Mouse (Mus musculus): ENCODE data around the gene Il23a.
A peak's percentile ranks its signal among the peaks of the same experiment; 100 is the strongest.
"Not testable (repeated sequence)": the region's sequence is repeated elsewhere in the genome, so short reads cannot be mapped to it uniquely, and the experiment has no call there.

The Il23a gene

GRCm38 (mm10) chr10:128263393-128264310, 34.9 kb downstream of the Il23a start:
- no peak for DNase-seq (ENCODE audit: low spot score)

DNA sequence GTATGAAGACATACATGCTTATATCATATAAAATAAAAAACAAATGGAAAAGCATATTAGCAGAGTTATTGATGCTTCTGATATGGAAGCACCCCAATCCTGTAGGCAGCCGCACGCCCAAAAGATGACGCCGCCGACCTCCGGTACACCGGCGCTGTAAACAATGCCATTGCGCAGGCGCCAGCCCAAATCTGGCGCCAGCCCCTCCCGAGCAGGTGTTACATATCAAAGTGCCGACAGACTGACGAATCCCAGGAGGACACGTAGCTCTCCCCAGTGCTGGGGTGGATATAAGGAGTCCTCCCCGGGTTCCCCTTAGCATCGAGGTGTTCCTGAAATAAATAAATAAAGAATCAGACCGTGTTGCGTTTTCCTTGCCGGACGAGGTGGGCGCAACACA, 36.3 kb downstream of the Il23a start:
- no peak for DNase-seq (ENCODE audit: low spot score)

DNA sequence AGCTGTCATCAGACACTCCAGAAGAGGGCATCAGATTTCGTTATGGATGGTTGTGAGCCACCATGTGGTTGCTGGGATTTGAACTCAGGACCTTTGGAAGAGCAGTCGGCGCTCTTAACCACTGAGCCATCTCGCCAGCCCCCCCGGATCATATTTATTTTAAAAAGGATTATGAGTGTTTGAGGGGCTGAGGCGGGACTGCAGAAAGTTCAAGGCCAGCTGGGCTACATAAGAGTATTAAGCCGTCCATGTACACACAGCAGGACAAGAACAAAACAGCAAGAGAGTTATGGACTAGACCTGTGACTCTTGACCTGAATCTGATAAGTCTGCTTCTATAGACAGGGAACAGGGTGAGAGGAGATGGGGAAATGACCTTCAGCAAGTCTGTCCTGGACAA, 38.2 kb downstream of the Il23a start:
- not testable (repeated sequence) for DNase-seq (ENCODE audit: low spot score)

GRCm38 (mm10) chr10:128259946-128260345, 38.6 kb downstream of the Il23a start:
- no peak for DNase-seq (ENCODE audit: low spot score)

DNA sequence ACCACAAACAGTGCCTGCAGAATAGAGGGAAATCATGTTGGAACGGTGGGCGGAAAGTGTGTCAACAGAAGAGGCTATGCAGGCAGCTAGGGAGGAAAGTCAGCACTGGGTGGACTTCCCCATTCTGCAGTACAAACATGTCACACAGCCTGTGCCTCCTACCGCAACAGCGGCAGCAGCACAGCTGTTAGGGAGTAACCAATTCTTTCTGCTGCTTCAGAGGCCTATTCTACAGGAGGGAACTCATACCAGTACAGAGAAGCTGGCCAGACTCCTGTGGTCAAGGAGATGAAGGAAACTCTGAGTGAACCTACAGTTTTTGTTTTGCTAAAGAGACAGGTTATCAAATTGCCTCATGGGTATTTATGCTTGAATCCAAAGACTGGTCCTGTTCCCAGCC, 39.6 kb downstream of the Il23a start:
- DNase-seq (ENCODE audit: low spot score): no peak

- no peak for DNase-seq (ENCODE audit: low spot score)
Measured at GRCm38 (mm10) chr10:128256328-128256727, 42.2 kb downstream of the Il23a start.

DNA sequence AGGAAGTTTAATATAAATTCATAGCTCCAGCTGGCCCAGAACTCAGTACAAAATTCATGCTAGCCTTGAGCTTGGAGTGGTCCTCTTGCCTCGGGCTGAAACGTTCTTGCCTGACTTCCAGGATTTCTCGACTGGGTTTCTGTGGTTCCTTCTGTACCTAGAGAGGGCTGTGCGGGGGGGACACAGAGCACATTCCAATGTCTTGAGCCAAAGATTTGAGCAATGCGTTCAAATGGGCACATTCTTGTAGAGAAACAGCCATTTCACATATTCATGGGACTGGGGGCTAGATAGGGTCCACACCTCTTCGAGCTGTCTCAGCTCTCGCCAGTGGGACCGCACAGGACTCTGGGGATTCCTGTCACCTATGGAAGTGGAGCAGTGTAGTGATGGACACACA, 42.6 kb downstream of the Il23a start:
- DNase-seq (ENCODE audit: low spot score): no peak

DNA sequence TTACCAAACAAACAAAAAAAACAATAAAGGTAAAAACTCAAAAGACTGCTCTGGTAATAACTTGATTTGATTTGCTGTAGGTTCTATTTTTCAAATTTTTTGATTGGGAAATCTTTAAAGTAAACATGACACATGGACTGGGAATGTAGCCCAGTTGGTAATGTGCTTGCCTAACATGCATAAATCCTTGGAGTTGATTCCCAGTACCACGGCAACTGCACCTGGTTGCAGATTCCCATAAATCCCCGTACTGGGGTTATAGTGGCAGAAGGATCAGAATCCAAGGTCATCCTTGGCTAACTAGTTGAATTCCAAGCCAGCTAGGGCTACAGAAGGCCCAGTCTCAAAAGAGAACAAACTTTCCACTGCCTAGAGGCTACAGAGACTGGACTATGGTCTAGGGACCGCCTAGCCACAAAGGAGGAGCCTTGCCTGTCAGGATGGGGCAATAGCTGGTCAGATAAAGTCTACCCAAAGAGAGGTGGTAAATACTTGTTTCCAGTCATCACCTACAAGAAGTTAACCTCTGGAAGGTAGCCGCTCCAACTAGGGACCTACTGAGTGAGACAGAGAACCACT, 44.8 kb downstream of the Il23a start, which contains the start of gene Apon:
TSS of gene Apon (plus strand) at position 420 of the 579 bp plus-strand sequence.
- no peak for DNase-seq (ENCODE audit: low spot score)

- DNase-seq (ENCODE audit: low spot score): no peak
Measured at GRCm38 (mm10) chr10:128250565-128250964, 48.0 kb downstream of the Il23a start.

DNA sequence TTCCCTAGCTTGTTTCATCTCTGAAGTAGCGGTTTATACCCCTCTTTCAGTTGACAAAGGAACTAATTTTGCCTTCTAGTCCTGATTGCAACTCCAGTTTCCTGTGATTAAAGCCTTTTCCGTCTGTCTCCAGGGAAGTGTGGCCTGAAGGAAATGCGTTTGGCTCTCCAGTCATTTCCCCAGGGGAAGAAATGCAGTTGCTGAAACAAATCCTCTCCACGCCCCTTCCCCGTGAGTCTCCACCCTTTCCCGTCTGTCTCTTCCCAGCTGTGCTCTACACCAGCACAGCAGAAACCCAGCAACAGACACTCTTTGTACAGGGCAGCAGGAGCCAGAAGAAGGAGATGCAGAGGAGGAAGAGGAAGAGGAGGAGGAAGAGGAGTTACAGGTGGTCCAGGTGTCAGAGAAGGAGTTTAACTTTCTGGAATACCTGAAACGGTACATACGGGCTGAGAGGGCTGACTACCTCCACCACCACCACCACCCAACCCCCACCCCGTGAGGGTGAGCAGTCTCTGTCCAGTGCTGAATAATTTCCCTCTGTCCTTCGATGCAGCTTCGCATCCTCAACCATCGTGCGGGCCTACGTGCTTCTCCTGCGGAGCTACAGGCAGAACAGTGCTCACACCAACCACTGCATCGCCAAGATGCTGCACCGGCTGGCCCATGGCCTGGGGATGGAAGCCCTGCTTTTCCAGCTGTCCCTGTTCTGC, 51.4 kb downstream of the Il23a start:
- peak; percentile 17 for DNase-seq (ENCODE audit: low spot score)
